Mouse (Mus musculus) adrenal gland, postnatal 10 days (tissue): ENCODE measurements around the gene Idnk. TPM values are rescaled to one million over a fixed set of nuclear protein-coding genes. Genes with fewer than 3 reads are reported as not detected.

Experiments used
- DNase-seq: peaks from one replicate; pipeline ENCODE4 v3.0.0; 2021; ENCODE audit warnings: mixed read lengths
- total RNA-seq, 2 experiments: library from RNA; stranded (reverse); gene quantifications; 2 replicates each; pipeline ENCODE4 v1.2.3; 2021

Idnk gene
- total RNA-seq, 2 experiments from 2014 or later, result 43.8 to 48.6 TPM

DNA sequence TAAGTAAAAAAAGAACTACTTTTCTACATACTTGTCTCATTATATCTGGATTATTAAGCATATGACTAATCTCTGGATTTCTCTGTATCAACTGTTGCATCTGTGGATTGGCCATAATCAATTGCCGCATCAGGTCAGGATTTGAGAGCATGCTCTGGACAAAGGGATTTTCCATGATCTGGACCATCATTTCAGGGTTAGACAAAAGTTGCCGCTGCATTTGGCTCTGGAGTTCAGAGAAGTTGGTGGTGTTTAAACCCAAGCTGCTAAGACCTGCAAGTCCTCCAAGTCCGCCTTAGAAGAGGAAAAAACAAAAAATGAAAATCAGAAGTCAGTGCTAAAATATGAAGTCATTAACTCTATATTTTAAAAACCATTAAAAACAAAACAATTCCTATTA, 35.8 kb downstream of the Idnk start:
- no peak for DNase-seq

DNA sequence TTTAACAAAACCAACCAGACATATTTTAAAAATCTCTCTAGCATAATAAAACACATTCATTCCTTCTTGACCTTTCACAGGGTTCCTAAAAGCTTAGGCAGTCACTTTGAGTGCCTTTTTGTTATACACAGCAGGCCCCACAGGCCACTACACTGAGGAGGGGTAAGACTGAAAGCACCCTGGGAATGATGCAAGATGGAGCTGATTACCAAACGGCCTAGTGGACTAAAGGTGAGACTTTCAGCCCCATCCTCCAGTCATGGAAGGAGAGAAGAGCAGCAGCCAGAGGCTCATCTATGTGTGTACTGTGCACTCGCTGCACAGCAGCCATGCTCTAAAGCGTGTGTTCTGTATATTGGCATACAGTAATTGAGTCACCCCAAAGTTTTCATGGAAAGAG, 37.5 kb downstream of the Idnk start:
- DNase-seq, result peak; percentile 44

DNA sequence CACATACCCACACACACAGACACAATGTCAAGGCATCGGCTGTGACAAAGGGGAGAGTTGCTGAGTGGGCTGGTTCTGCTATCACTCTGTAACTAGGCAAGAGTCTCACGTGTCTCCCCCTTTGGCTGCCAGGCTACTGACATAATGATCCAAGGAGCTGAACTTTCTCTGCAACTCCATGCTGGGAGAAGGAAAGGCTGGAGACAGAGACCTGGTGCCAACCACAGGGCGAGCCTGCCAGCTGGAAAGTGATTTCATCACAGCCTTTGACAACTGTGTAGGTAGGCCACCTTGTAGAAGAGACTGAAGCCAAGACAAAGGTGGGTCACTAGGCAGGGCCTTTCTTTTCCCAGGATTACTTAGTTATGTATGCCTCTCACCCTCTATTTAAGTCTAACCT, 39.8 kb downstream of the Idnk start:
- peak; percentile 69 for DNase-seq

DNA sequence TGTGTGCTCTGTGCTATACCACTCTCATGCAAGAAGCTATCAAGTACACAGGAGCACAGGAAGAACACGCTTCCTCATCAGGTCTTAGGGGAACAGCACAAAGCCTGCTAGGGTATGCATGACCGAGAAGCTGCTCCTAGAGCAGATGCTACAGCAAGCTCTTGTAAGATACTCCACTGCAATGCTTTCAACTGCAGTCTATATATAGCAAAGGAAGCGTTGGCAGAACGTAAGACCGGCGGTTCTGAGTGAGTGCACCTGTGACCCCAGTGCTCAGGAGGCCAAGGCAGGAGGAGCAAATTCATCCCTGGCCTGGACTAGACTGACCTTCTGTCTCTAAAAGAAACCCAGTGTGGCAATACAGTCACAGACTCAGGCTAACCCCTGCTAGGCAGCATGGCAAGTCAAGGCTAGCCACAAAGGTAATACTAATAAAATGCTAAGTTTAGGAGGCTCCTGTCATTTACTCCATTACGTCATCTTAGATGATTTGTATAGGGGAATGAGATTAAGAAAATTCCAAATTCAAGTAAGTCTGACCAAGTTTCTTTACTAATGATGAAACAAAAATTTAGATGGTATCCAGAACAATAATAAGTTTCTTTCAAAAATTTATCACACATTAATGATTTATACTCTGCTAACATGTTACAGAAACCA, 40.7 kb downstream of the Idnk start:
- no peak for DNase-seq

DNA sequence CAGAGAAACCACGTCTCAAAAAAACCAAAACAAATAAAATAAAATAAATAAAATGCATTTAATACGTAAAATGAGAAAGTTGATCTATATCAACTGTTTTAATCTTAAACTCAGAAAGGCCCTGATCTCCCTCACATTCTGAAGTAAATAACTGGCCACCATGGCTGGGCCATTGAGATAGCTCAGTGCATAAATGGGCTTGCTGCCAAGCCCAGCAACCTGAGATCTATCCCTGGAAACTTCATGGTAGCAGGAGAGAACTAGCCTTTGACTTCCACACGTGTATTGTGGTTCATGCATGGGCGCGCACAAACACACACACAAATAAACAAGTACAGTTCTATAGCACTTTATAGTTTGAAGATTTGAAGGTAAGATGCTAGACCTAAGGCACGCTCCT, 43.9 kb downstream of the Idnk start:
- no peak for DNase-seq

DNA sequence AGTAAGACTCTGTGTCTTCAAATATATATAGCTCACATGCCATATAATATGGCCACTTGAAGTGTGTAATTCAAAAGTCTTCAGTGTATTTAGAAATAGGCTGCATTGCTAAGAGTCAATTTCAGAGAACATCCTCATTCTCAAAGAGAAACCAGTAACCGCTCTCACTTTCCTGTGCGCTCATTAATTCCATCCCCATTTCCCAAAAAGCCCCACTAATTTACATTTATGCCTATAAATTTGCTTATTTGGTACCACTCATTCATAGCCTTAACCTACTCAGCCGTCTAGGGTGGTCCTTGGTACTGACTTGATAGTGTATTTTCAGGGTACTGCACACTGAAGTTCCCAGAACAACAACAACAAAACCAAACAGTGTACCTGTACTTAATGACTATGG, 44.5 kb downstream of the Idnk start:
- no peak for DNase-seq

DNA sequence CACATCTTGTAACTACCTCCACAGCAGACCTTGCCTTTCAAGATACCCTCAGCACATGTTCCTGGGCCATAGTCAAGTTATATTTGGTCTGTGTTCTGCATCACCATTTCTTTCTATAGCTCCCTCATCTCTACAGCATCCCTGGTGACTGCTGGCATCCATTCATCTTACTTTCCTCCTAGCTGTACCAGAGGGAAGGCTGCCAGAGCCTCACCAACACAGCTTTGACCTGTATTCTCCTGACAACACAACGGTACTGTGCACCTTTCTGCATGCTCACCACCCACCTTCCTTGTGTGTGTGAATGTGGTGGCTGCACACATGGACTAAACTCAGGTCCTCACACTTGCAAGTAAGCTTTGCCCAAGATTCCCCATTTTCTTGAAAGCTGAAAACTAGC, 45.5 kb downstream of the Idnk start:
- DNase-seq, result no peak

DNA sequence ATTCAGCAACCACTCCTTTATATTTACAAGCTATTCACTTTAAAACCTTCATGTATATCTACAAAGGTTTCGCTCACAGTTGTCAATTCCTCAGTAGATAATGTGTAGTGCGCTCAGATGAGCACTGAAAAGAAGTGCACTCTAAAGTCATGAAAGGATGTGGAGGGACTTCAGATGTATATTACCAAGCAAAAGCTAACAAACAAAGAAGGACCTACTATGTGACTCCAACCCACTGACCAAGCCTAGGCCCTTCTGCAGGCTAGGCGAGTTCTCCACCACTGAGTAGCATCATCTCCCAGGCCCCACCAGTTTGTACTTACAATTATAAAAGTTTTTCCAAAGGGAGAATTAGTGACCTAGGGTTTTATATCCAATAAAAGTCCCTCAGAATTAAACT, 46.8 kb downstream of the Idnk start:
- DNase-seq, result no peak

DNA sequence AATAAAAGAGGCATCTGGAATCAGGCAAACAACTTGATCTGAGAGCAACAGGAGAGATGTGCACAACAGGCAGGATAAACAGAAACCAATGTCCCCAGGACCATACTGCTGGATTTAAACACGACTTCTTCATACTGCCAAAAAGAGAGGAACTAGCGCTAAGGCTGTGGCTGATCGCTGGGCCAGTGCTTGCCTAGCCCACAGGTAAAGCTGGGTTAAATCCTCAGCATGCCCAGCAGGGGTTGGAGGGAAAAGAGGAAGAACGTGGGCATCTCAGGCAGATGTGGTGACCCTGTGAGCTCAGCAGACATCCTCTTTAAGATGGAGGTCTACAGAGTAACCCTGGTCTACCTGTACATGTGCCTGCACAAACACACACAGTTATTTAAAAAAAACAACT, 47.5 kb downstream of the Idnk start:
- DNase-seq, result no peak

DNA sequence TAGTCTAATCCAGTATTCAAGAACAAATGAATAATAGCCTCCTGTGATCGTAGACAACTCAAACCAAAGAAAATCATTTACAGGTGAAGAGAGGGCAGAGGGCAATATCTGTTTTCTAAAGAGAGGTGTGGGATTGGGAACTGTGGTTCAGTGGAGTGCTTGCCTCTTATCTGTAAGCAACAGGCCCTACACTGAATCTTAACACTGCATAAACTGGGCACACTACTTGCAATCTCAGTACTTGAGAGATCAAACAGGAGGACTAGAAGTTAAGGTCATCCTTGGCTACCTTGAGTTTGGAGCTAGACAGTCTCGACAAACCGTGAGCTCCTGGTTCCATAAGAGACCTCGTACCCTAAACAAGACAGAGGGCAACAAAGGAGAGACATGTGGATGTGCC, 48.6 kb downstream of the Idnk start:
- no peak for DNase-seq

DNA sequence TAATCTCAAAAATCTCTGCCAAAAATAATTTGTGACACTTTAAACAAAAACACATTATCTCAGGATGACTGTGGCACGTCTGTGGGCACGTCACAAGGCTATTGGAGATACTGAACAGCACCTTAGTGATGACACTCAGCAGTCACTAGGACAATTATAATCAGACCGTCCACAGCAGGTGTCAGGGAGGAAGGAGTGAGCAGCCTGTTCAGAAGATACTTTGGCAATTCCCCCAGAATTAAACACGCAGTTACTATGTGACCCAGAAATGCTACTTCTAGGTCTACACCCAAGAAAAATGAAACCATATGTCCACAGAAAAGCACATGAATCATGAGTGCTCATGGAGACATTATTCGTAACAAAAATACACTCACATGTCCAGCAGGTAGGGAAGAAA, 53.0 kb downstream of the Idnk start:
- no peak for DNase-seq

DNA sequence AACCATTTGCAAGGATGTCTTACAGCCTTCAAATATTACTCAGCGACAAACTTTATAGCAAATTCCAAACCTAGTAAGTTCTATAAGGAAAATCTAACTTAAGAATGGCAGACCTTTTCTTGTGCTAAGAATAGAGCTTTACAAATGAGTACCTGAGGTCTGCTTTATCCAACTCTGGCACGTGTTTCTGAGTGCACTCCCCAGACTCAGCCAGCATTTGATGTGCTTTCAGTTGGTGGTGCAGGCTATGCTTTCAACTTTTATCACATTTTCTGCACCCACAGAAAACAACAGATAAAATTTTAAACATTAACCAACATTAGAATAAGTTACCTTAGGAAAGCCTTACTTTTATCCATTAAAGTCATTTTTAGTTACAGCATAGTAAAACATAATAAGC, 55.1 kb downstream of the Idnk start:
- DNase-seq, result no peak

DNA sequence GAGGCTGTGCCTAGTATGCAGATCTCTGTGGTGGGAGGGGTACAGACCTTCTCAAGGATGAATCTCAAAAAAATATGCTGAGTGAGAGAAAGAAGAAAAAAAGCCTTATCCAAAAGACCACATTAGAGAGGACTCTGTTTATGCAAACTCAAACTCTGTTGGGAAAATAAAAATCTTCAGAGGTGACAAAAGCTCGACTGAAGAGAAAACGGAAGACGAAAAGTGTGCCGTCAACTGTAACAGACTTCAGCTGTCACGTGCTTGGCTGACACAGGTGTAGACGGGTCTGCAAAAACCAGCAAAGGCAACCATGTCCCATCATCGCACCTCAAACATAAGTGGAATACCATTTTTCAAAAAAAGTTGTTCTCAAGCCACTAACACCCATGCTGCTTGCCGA, 56.4 kb downstream of the Idnk start:
- DNase-seq, result no peak

Other genes with a start within 250 kb of the Idnk start
- gene Spock1, start 249.3 kb upstream of the Idnk start, total RNA-seq, result 10 to 100 TPM; 13.2 to 14.7 TPM
- 1 to 10 TPM; 2.8 to 2.9 TPM for gene Klhl3, start 44.1 kb upstream of the Idnk start, total RNA-seq
- 100 to 1,000 TPM; 139 to 143 TPM for gene Hnrnpa0, start 29.1 kb upstream of the Idnk start, total RNA-seq
- 10 to 100 TPM; 89.6 to 93.1 TPM for gene Ubqln1, start 58.0 kb downstream of the Idnk start, total RNA-seq
- gene Gkap1, start 118.0 kb downstream of the Idnk start, total RNA-seq, result 10 to 100 TPM; 41.0 to 42.1 TPM
- 1 to 10 TPM; 1.3 to 1.5 TPM for gene Kif27, start 201.5 kb downstream of the Idnk start, total RNA-seq
- gene 2210016F16Rik, start 227.6 kb downstream of the Idnk start, total RNA-seq, result 10 to 100 TPM; 26.6 to 27.2 TPM
- 10 to 100 TPM; 15.2 to 19.8 TPM for gene Rmi1, start 244.6 kb downstream of the Idnk start, total RNA-seq
- 100 to 1,000 TPM; 858 to 894 TPM for gene Hnrnpk, start 245.7 kb downstream of the Idnk start, total RNA-seq